Mouse (Mus musculus) cerebellum, adult 2 months (tissue): ENCODE measurements at regions not wholly inside any gene's neighbourhood (a gene's known extent, or its start where the extent isn't known, plus 50 kb on each side); places are given as distances from the start of the nearest gene placed in this dataset.
A peak's percentile ranks its signal among the peaks of the same experiment; 100 is the strongest.

ENCODE experiments used
- DNase-seq, 2 experiments: peaks; one replicate each; pipeline ENCODE4 v3.0.0; 2021
- H3K27ac ChIP-seq: fragments of 200-500 bp; 2 replicates; pipeline ENCODE4 v1.5.1; 2012; ENCODE audit warnings: low read length, control low read depth, inconsistent platforms; ENCODE audit not compliant: insufficient read depth
- H3K27me3 ChIP-seq: fragments of 200-500 bp; 2 replicates; pipeline ENCODE4 v1.6.1; 2012; ENCODE audit warnings: inconsistent platforms, mild to moderate bottlenecking, low read length, moderate library complexity; ENCODE audit not compliant: control insufficient read depth, insufficient read depth
- H3K4me1 ChIP-seq: fragments of 200-500 bp; 2 replicates; pipeline ENCODE4 v1.6.1; 2011; ENCODE audit warnings: low read length; ENCODE audit not compliant: control insufficient read depth, insufficient read depth
- H3K4me3 ChIP-seq: fragments of 200-500 bp; replicated peaks from 2 replicates; pipeline ENCODE3; 2011; ENCODE audit warnings: mild to moderate bottlenecking, low read depth, low read length, control low read depth; ENCODE audit not compliant: insufficient read depth
- CTCF ChIP-seq: fragments of 200-500 bp; IDR thresholded peaks from 2 replicates; pipeline ENCODE4 v1.5.1; 2011; ENCODE audit warnings: low read depth, mild to moderate bottlenecking, control low read depth, low read length, moderate library complexity, borderline replicate concordance; ENCODE audit not compliant: insufficient read depth
- POLR2A ChIP-seq: fragments of 200-500 bp; IDR thresholded peaks from 2 replicates; pipeline ENCODE4 v1.6.1; 2011; ENCODE audit warnings: low read length, control low read depth, borderline replicate concordance; ENCODE audit not compliant: insufficient read depth
- WGBS: fragments of 180-500 bp; shearing (Covaris S2); methylation state at CpG from one replicate; pipeline ENCODE4 v1.1.7; 2018; 5-methylcytosine and 5-hydroxymethylcytosine counted together

DNA sequence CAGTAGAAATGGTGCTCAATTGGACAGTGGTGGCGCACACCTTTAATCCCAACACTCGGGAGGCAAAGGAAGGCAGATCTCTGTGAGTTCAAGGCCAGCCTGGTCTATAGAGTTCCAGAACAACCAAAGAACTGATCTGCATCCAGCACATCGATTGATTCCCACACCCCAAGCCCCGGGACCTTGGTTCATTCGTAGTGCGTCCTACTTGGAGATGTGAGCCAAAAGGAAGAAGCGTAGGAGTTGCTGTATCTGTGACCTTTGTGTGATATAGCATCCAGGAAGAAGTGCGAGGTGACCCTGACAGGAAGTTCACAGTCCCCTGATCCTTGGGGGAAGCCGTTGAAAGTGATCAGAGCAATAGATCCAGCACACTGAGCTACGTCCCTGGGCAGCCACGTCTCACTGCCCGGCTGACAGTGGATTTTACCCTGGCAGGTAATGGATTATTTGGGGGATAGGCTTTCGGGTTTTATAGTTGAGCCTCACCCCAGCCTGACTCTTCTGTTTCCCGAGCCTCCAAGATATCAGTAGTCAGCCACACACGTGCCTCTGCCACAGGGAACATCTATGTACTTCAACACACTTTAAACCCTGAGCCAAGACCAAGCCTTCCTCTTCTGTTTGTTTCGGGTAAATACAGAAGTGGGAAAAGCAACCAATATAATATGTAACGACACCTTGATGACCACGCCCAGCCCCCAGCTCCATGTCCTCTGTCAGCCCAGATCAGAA lies 54.1 kb upstream of the Top1 start:
- TF ChIP-seq POLR2A (no peak), CTCF (no peak)
- WGBS, result 91% methylated on average over 18 of the region's 18 CpGs
- no peak overlapping the region for H3K4me3 ChIP-seq
- no peak for DNase-seq
- H3K4me1 ChIP-seq, result no peaks in the 10 kb centered on the region
- H3K27me3 ChIP-seq, result no peaks in the 10 kb centered on the region; the same call in 1 of the 2 replicates
- no peak overlapping the region for H3K27ac ChIP-seq

DNA sequence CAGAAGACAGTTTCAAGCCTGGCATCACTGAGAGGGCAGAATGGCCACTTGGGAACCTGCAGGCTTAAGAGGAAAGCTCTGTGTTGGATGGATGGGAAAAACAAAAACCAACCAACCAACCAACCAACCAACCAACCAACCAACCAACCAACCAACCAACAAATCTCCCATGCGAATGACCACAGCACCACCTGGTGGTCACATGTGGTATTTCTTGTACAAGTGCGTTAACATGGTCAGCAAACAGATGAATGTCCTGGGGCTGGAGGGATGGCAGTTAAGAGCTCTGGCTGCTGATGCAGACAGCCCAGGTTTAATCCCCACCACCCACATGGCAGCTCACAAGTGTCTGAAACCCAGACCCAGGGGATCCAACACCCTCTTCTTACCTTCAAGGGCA lies 52.7 kb upstream of the Top1 start:
- 12% methylated on average over 2 of the region's 2 CpGs for WGBS
- H3K4me3 ChIP-seq, result no peak overlapping the region
- no peak overlapping the region for H3K27ac ChIP-seq
- DNase-seq, result peak; percentile 38 to 63
- H3K4me1 ChIP-seq, result no peaks in the 10 kb centered on the region
- TF ChIP-seq CTCF (peak; percentile 81), POLR2A (no peak)
- H3K27me3 ChIP-seq, result no peaks in the 10 kb centered on the region; the same call in 1 of the 2 replicates
